Mouse (Mus musculus) myocyte (in vitro differentiated cells): ENCODE measurements at regions not wholly inside any gene's neighbourhood (a gene's known extent, or its start where the extent isn't known, plus 50 kb on each side); places are given as distances from the start of the nearest gene placed in this dataset.

ENCODE experiments used
- CEBPB ChIP-seq: IDR thresholded peaks from 2 replicates; pipeline ENCODE4 v1.6.1; 2011; ENCODE audit warnings: mild to moderate bottlenecking, moderate library complexity; ENCODE audit not compliant: poor library complexity, insufficient read depth, severe bottlenecking
- E2F4 ChIP-seq: IDR thresholded peaks from one replicate; pipeline ENCODE4 v1.6.1; 2011; ENCODE audit warnings: mild to moderate bottlenecking, control low read depth, moderate library complexity; ENCODE audit not compliant: insufficient read depth
- MAX ChIP-seq: IDR thresholded peaks from one replicate; pipeline ENCODE4 v1.6.1; 2011; ENCODE audit warnings: low read depth, mild to moderate bottlenecking, control low read depth
- MYOG ChIP-seq, 3 experiments: IDR thresholded peaks; one replicate each; pipeline ENCODE4 v1.6.1; 2011; ENCODE audit warnings: control low read depth in 2 of 3, low read depth in 2 of 3, mild to moderate bottlenecking in 2 of 3; ENCODE audit not compliant: insufficient read length in 2 of 3, control insufficient read depth in 1 of 3, insufficient read depth in 1 of 3
- POLR2A ChIP-seq: IDR thresholded peaks from one replicate; pipeline ENCODE4 v1.6.1; 2011; ENCODE audit warnings: low read depth, mild to moderate bottlenecking, control low read depth, moderate library complexity; ENCODE audit not compliant: insufficient read length
- POLR2AphosphoS2 ChIP-seq: IDR thresholded peaks from one replicate; pipeline ENCODE4 v1.6.1; 2011; ENCODE audit warnings: low read depth, control low read depth; ENCODE audit not compliant: insufficient read length
- REST ChIP-seq: IDR thresholded peaks from one replicate; pipeline ENCODE4 v1.6.1; 2011; ENCODE audit warnings: mild to moderate bottlenecking, control low read depth, moderate library complexity; ENCODE audit not compliant: insufficient read depth, insufficient read length
- SRF ChIP-seq: IDR thresholded peaks from one replicate; pipeline ENCODE4 v1.6.1; 2011; ENCODE audit warnings: low read depth; ENCODE audit not compliant: control insufficient read depth, insufficient read length
- TCF12 ChIP-seq: IDR thresholded peaks from one replicate; pipeline ENCODE4 v1.6.1; 2011; ENCODE audit warnings: mild to moderate bottlenecking, control low read depth; ENCODE audit not compliant: poor library complexity, insufficient read depth, severe bottlenecking
- USF1 ChIP-seq: IDR thresholded peaks from one replicate; pipeline ENCODE4 v1.6.1; 2011; ENCODE audit warnings: low read depth, mild to moderate bottlenecking, control low read depth, moderate library complexity

- TF ChIP-seq USF1 (no peak), SRF (no peak), POLR2A (no peak), REST (no peak), POLR2AphosphoS2 (no peak), TCF12 (no peak), MAX (no peak), E2F4 (no peak), CEBPB (no peak), MYOG (IDR thresholded peaks at IDR 0.05; ENCODE audit: control insufficient read depth in 1 of 3, insufficient read depth in 1 of 3, insufficient read length in 2 of 3, low read depth in 2 of 3) (no peak)
Measured at GRCm38 (mm10) chr3:19829752-19830151, 127.1 kb upstream of the Cp start.
